10 mouse cellular contexts compared by ENCODE assay signal in the genomic region with DNA sequence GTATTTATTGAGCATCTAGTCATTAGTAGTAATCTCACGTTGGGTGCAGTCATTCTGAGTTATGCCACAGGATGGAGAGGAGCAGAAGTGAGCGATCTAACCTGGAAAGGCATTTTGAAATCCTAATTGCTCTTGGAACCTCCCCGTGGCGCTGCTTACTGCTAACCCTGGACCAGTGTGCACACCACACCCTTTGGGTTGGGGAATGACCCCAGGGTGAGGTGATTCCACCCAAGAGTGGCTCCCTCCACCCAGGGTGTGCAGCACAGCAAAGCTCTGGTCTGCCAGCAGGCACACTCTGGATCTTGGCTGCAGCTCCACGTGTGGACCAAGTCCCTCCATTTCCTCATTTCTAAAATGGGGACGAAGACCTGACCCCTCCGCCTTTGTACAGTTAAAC. TPM values are rescaled to one million over a fixed set of nuclear protein-coding genes. Genes with fewer than 3 reads are reported as not detected.
DNase-seq lines count a peak whose midpoint lies in the region; ATAC-seq lines count a peak whose summit lies in the region.
"Had no signal": no experiment of that assay in that cellular context is flagged by ENCODE, and none has a peak within 500 bp of the region (broad histone marks: within the 10 kb centered on the region; RNA-seq: fewer than 3 reads in every experiment).

No protein-coding gene starts in this region.

- WGBS in hindbrain, embryonic 10.5 days = 91% methylated on average over 7 of the region's 7 CpGs
- 91% methylated on average over 7 of the region's 7 CpGs for WGBS in hindbrain, embryonic 11.5 days
- 74% methylated on average over 7 of the region's 7 CpGs for WGBS in lung, embryonic 16.5 days
- 85% methylated on average over 7 of the region's 7 CpGs for WGBS in midbrain, embryonic 15.5 days

- peaks cover 92% of the 10 kb centered on the region for H3K4me1 ChIP-seq in hindbrain, embryonic 10.5 days (replicated peaks)
- peaks cover 19% of the 10 kb centered on the region for H3K4me1 ChIP-seq in hindbrain, embryonic 11.5 days (replicated peaks; ENCODE audit: control insufficient read depth, insufficient read depth, low read length)
- H3K4me1 ChIP-seq in lung, embryonic 16.5 days (replicated peaks; ENCODE audit: control insufficient read depth, insufficient read depth, low read length) = peaks cover 78% of the 10 kb centered on the region
- H3K4me1 ChIP-seq in midbrain, embryonic 15.5 days = peaks cover 45% of the 10 kb centered on the region

- intact Hi-C loops in heart, postnatal 14 days (cut with DNase I) = no loop called here

- DNase-seq in hindbrain, embryonic 10.5 days (ENCODE audit: low spot score) = no peak
- no peak for DNase-seq in hindbrain, embryonic 11.5 days (ENCODE audit: low spot score)
- peak; percentile 73 for DNase-seq in ZHBTc4 (ENCODE audit: low read depth, low spot score)
- peak; percentile 55 to 61 for DNase-seq in heart, postnatal 14 days
- DNase-seq in embryo, embryonic 10.5 days (ENCODE audit: low spot score) = no peak
- DNase-seq in cerebellum, adult 9-11 months = no peak
- DNase-seq: cerebellum, adult 18-20 months had no signal

- H3K9me3 ChIP-seq in hindbrain, embryonic 10.5 days = no peaks in the 10 kb centered on the region
- no peaks in the 10 kb centered on the region for H3K9me3 ChIP-seq in hindbrain, embryonic 11.5 days (ENCODE audit: control insufficient read depth, low read length)
- H3K9me3 ChIP-seq in lung, embryonic 16.5 days (ENCODE audit: control insufficient read depth, low read length) = no peaks in the 10 kb centered on the region
- H3K9me3 ChIP-seq in midbrain, embryonic 15.5 days = no peaks in the 10 kb centered on the region

- ATAC-seq in hindbrain, embryonic 11.5 days (ENCODE audit: low FRiP score) = no peak
- ATAC-seq in lung, embryonic 16.5 days (ENCODE audit: low read depth) = no peak
- no peak for ATAC-seq in midbrain, embryonic 15.5 days (replicated peaks)

- no peak overlapping the region for H3K4me3 ChIP-seq in hindbrain, embryonic 10.5 days
- H3K4me3 ChIP-seq in hindbrain, embryonic 11.5 days (ENCODE audit: low read depth, low read length) = no peak overlapping the region
- no peak overlapping the region for H3K4me3 ChIP-seq in lung, embryonic 16.5 days (ENCODE audit: low read length)
- no peak overlapping the region for H3K4me3 ChIP-seq in midbrain, embryonic 15.5 days

- no peak overlapping the region for H3K9ac ChIP-seq in hindbrain, embryonic 11.5 days (ENCODE audit: low read depth, low read length)
- no peak overlapping the region for H3K9ac ChIP-seq in lung, embryonic 16.5 days (ENCODE audit: low read length)
- no peak overlapping the region for H3K9ac ChIP-seq in midbrain, embryonic 15.5 days

- H3K27ac ChIP-seq in hindbrain, embryonic 10.5 days = peak overlapping the region; percentile 100
- no peak overlapping the region for H3K27ac ChIP-seq in hindbrain, embryonic 11.5 days (ENCODE audit: low read depth, low read length)
- peak overlapping the region; percentile 47; the same call in 1 of the 2 replicates for H3K27ac ChIP-seq in lung, embryonic 16.5 days (ENCODE audit: low read length)
- H3K27ac ChIP-seq in midbrain, embryonic 15.5 days = no peak overlapping the region

- H3K27me3 ChIP-seq in hindbrain, embryonic 10.5 days (ENCODE audit: insufficient read depth, poor library complexity, severe bottlenecking) = no peaks in the 10 kb centered on the region
- no peaks in the 10 kb centered on the region for H3K27me3 ChIP-seq in hindbrain, embryonic 11.5 days (ENCODE audit: control insufficient read depth, insufficient read depth, low read length)
- H3K27me3 ChIP-seq in lung, embryonic 16.5 days (ENCODE audit: control insufficient read depth, insufficient read depth, low read depth, low read length) = no peaks in the 10 kb centered on the region
- no peaks in the 10 kb centered on the region for H3K27me3 ChIP-seq in midbrain, embryonic 15.5 days (replicated peaks)
- H3K27me3 ChIP-seq: CH12.LX had no signal

- H3K36me3 ChIP-seq in hindbrain, embryonic 10.5 days = peaks cover 17% of the 10 kb centered on the region
- H3K36me3 ChIP-seq in hindbrain, embryonic 11.5 days (ENCODE audit: control insufficient read depth, insufficient read depth, low read length) = no peaks in the 10 kb centered on the region
- H3K36me3 ChIP-seq in lung, embryonic 16.5 days (ENCODE audit: control insufficient read depth, insufficient read depth, low read length) = no peaks in the 10 kb centered on the region
- H3K36me3 ChIP-seq in midbrain, embryonic 15.5 days (replicated peaks) = no peaks in the 10 kb centered on the region

- H3K4me2 ChIP-seq in hindbrain, embryonic 11.5 days (replicated peaks; ENCODE audit: low read depth, low read length) = no peak overlapping the region
- H3K4me2 ChIP-seq in lung, embryonic 16.5 days (ENCODE audit: low read depth, low read length) = no peak overlapping the region
- no peak overlapping the region for H3K4me2 ChIP-seq in midbrain, embryonic 15.5 days

RNA-seq across cellular contexts. Expression of gene Klf3, which starts 6.1 kb away (rescaled TPM):
- polyA plus RNA-seq in hindbrain, embryonic 10.5 days (2016; fragmentation: Nextera tagmentation; extraction: Ambion mirVana) = 57.1 and 58.7 TPM in 2 replicates
- polyA plus RNA-seq in hindbrain, embryonic 11.5 days (2014; fragmentation: Nextera tagmentation; extraction: Ambion mirVana) = 35.3 and 47.2 TPM in 2 replicates
- total RNA-seq in heart, postnatal 14 days (2021) = 10 to 100 TPM; 61.8 to 77.4 TPM
- 53.8 and 61.5 TPM in 2 replicates for polyA plus RNA-seq in lung, embryonic 16.5 days (2015; fragmentation: Nextera tagmentation; extraction: Ambion mirVana)
- 24.6 and 27.7 TPM in 2 replicates for polyA plus RNA-seq in midbrain, embryonic 15.5 days (2015; fragmentation: Nextera tagmentation; extraction: Ambion mirVana)

Comparison
In these comparisons a context has a peak if more than half of its experiments do, and no peak if none do; other contexts are left out.
1. H3K27ac ChIP-seq: peak in hindbrain, embryonic 10.5 days (single experiment) and lung, embryonic 16.5 days (single experiment); none in hindbrain, embryonic 11.5 days (single experiment) and midbrain, embryonic 15.5 days (single experiment).
2. DNase-seq: peak in ZHBTc4 (single experiment) and heart, postnatal 14 days (2 of 2); none in hindbrain, embryonic 10.5 days (single experiment), hindbrain, embryonic 11.5 days (single experiment), embryo, embryonic 10.5 days (single experiment) and cerebellum, adult 9-11 months (single experiment).